Mouse (Mus musculus) embryonic stem cell, embryonic (primary cell): ENCODE measurements around the gene Tnfaip8l1.

Experiments
- CTCF ChIA-PET, 4 experiments: fragments of 300-600 bp in 2 of 4; fragments of 350-600 bp in 2 of 4; sonication (Branson Sonifier 250); formaldehyde crosslinking; loops; one replicate each; lab custom pipeline; 2022; ENCODE audit warnings: inconsistent platforms in 2 of 4; lab: Charles Lee
- POLR2A ChIA-PET, 4 experiments: fragments of 300-600 bp in 2 of 4; fragments of 350-600 bp in 2 of 4; sonication (Branson Sonifier 250); formaldehyde crosslinking; loops; one replicate each; lab custom pipeline; 2022; ENCODE audit warnings: antibody characterized with exemption in 4 of 4, inconsistent platforms in 1 of 4; lab: Charles Lee

Tnfaip8l1 gene

GRCm38 (mm10) chr17:56131814-56132213, 30.5 kb upstream of the Tnfaip8l1 start:
- POLR2A ChIA-PET: interaction anchor here in 3 of 4 experiments (0.6 to 1.9 kb wide), 24 partner anchors 8 to 427 kb away, joined by 3 to 9 read pairs (median 3); partner anchors contain the start of genes Chaf1a (in 1 of the 3), Hdgfl2 (in 1 of the 3), Plin5 (in 1 of the 3) and Sema6b (in 1 of the 3)
- CTCF ChIA-PET: interaction anchor here (0.6 to 2.6 kb wide), 89 partner anchors 8 to 533 kb away, joined by 3 to 29 read pairs (median 4); partner anchors contain the start of genes Plin5 (in 3 of the 4), Sema6b (in 3 of the 4), Dpp9 (in 2 of the 4) and Chaf1a (in 1 of the 4)

- POLR2A ChIA-PET: interaction anchor here in 1 of 4 experiments (0.6 kb wide), 1 partner anchor 8 kb away, joined by 3 read pairs; no protein-coding TSS in a partner anchor
- CTCF ChIA-PET: interaction anchor here in 3 of 4 experiments (0.9 to 3.1 kb wide), 4 partner anchors 12 to 123 kb away, joined by 3 to 16 read pairs (median 7); partner anchors contain the start of gene Lrg1 (in 1 of the 3)
These were observed 29.6 kb upstream of the Tnfaip8l1 start for GRCm38 (mm10) chr17:56132661-56133060.

GRCm38 (mm10) chr17:56133457-56134363, 28.6 kb upstream of the Tnfaip8l1 start:
- ChIA-PET CTCF (interaction anchor here (0.5 to 3.1 kb wide), 24 partner anchors 8 to 629 kb away, joined by 3 to 16 read pairs (median 4); partner anchors contain the start of genes Dpp9 (in 1 of the 4) and Lrg1 (in 1 of the 4)), POLR2A (interaction anchor here (0.6 to 1.8 kb wide), 11 partner anchors 14 to 539 kb away, joined by 3 to 5 read pairs (median 3); partner anchors contain the start of genes Hdgfl2 (in 1 of the 4) and Ranbp3 (in 1 of the 4))

- CTCF ChIA-PET: interaction anchor here in 3 of 4 experiments (0.6 to 3.1 kb wide), 18 partner anchors 9 to 628 kb away, joined by 3 to 16 read pairs (median 4); partner anchors contain the start of genes Dpp9 (in 1 of the 3) and Lrg1 (in 1 of the 3)
- POLR2A ChIA-PET: interaction anchor here in 3 of 4 experiments (0.6 to 1.8 kb wide), 9 partner anchors 13 to 538 kb away, joined by 3 to 5 read pairs (median 3); partner anchors contain the start of genes Ebi3 (in 1 of the 3), Hdgfl2 (in 1 of the 3), Lrg1 (in 1 of the 3) and Ranbp3 (in 1 of the 3)
These were observed 27.8 kb upstream of the Tnfaip8l1 start for GRCm38 (mm10) chr17:56134463-56134971.

GRCm38 (mm10) chr17:56136558-56136957, 25.7 kb upstream of the Tnfaip8l1 start:
- POLR2A ChIA-PET: no interaction called here
- CTCF ChIA-PET: interaction anchor here in 3 of 4 experiments (0.5 to 1.7 kb wide), 7 partner anchors 11 to 490 kb away, joined by 3 to 5 read pairs (median 4); partner anchors contain the start of gene Lonp1 (in 1 of the 3)

- CTCF ChIA-PET: interaction anchor here in 2 of 4 experiments (0.6 to 1.4 kb wide), 8 partner anchors 11 to 213 kb away, joined by 3 to 5 read pairs (median 4); no protein-coding TSS in a partner anchor
- POLR2A ChIA-PET: interaction anchor here in 1 of 4 experiments (1.2 to 1.5 kb wide), 3 partner anchors 22 to 213 kb away, joined by 3 to 4 read pairs (median 3); no protein-coding TSS in a partner anchor
These were observed 24.3 kb upstream of the Tnfaip8l1 start for GRCm38 (mm10) chr17:56137839-56138613.

- POLR2A ChIA-PET: interaction anchor here in 3 of 4 experiments (0.6 to 1.9 kb wide), 12 partner anchors 8 to 932 kb away, joined by 3 to 12 read pairs (median 4); partner anchors contain the start of genes Dpp9 (in 1 of the 3), Hdgfl2 (in 1 of the 3) and Uhrf1 (in 1 of the 3)
These were observed 22.9 kb upstream of the Tnfaip8l1 start for GRCm38 (mm10) chr17:56139355-56139754.

GRCm38 (mm10) chr17:56139858-56140595, 22.2 kb upstream of the Tnfaip8l1 start, which contains the start of gene Sema6b:
Gene Sema6b (minus strand): TSS chr17:56140343.
- POLR2A ChIA-PET: interaction anchor here in 3 of 4 experiments (0.6 to 1.9 kb wide), 13 partner anchors 9 to 931 kb away, joined by 3 to 12 read pairs (median 4); partner anchors contain the start of genes Dpp9 (in 1 of the 3), Hdgfl2 (in 1 of the 3) and Uhrf1 (in 1 of the 3)
- CTCF ChIA-PET: interaction anchor here (0.6 to 3.5 kb wide), 14 partner anchors 8 to 181 kb away, joined by 3 to 20 read pairs (median 3); partner anchors contain the start of genes Sh3gl1 (in 1 of the 4) and Yju2 (in 1 of the 4)

More at GRCm38 (mm10) chr17:56139355-56139754, 22.9 kb upstream of the Tnfaip8l1 start:
- CTCF ChIA-PET: interaction anchor here in 3 of 4 experiments (0.6 to 1.5 kb wide), 5 partner anchors 14 to 68 kb away, joined by 3 to 8 read pairs (median 4); no protein-coding TSS in a partner anchor

- CTCF ChIA-PET: interaction anchor here (0.5 to 3.5 kb wide), 15 partner anchors 8 to 501 kb away, joined by 3 to 20 read pairs (median 3); no protein-coding TSS in a partner anchor
- POLR2A ChIA-PET: interaction anchor here (0.5 to 1.9 kb wide), 21 partner anchors 10 to 1106 kb away, joined by 3 to 7 read pairs (median 3); partner anchors contain the start of genes Hdgfl2 (in 2 of the 4), Chaf1a (in 1 of the 4), Dpp9 (in 1 of the 4) and Gpr108 (in 1 of the 4)
These were observed 20.3 kb upstream of the Tnfaip8l1 start for GRCm38 (mm10) chr17:56141702-56142605.

- ChIA-PET CTCF (interaction anchor here in 2 of 4 experiments (0.7 to 1.5 kb wide), 3 partner anchors 13 to 409 kb away, joined by 3 read pairs; no protein-coding TSS in a partner anchor), POLR2A (interaction anchor here in 1 of 4 experiments (1.1 kb wide), 1 partner anchor 26 kb away, joined by 3 read pairs; no protein-coding TSS in a partner anchor)
These were observed 17.7 kb upstream of the Tnfaip8l1 start for GRCm38 (mm10) chr17:56144546-56144945.

GRCm38 (mm10) chr17:56146131-56146530, 16.1 kb upstream of the Tnfaip8l1 start:
- ChIA-PET POLR2A (interaction anchor here in 1 of 4 experiments (1.5 kb wide), 1 partner anchor 24 kb away, joined by 3 read pairs; the partner anchor contains the start of gene Lrg1), CTCF (interaction anchor here (0.6 to 1.9 kb wide), 7 partner anchors 9 to 169 kb away, joined by 3 to 6 read pairs (median 3); no protein-coding TSS in a partner anchor)

GRCm38 (mm10) chr17:56147420-56147819, 14.9 kb upstream of the Tnfaip8l1 start:
- ChIA-PET CTCF (interaction anchor here in 2 of 4 experiments (1.2 to 1.9 kb wide), 3 partner anchors 16 to 108 kb away, joined by 3 to 6 read pairs (median 4); no protein-coding TSS in a partner anchor), POLR2A (interaction anchor here in 2 of 4 experiments (0.5 to 1.5 kb wide), 6 partner anchors 13 to 72 kb away, joined by 3 to 4 read pairs (median 3); partner anchors contain the start of gene Plin5 (in 1 of the 2))

- CTCF ChIA-PET: interaction anchor here in 2 of 4 experiments (0.7 to 1.8 kb wide), 4 partner anchors 10 to 17 kb away, joined by 3 to 9 read pairs (median 4); no protein-coding TSS in a partner anchor
- POLR2A ChIA-PET: interaction anchor here in 1 of 4 experiments (0.9 to 1.3 kb wide), 4 partner anchors 9 to 71 kb away, joined by 3 to 4 read pairs (median 3); partner anchors contain the start of gene Plin5
These were observed 14.0 kb upstream of the Tnfaip8l1 start for GRCm38 (mm10) chr17:56148280-56148679.
